Mouse (Mus musculus): Measurements from ENCODE around the gene Jak3. TPM values are rescaled to one million over a fixed set of nuclear protein-coding genes. Genes with fewer than 3 reads are reported as not detected.
"Not testable (repeated sequence)": the region's sequence is repeated elsewhere in the genome, so short reads cannot be mapped to it uniquely, and the experiment has no call there.

Gene Jak3
- polyA plus RNA-seq, 1 experiment from 2014 or later, result 1.6 TPM

GRCm38 (mm10) chr8:71693166-71694041 is 17.3 kb downstream of the Jak3 start:
- H3K4me2 ChIP-seq, result peak overlapping the region; percentile 27
- H3K9me3 ChIP-seq (replicated peaks), result no peaks in the 10 kb centered on the region
- peak; percentile 59; the same call in 1 of the 2 replicates for ATAC-seq
- 9% methylated on average over 68 of the region's 68 CpGs for WGBS
- H3K9ac ChIP-seq, result no peak overlapping the region
- peaks cover 12% of the 10 kb centered on the region for H3K4me1 ChIP-seq
- H3K4me3 ChIP-seq, result 0 out of 2 replicates have a peak overlapping the region, but pooled peaks have one; percentile 11
- no peaks in the 10 kb centered on the region for H3K36me3 ChIP-seq (ENCODE audit: poor library complexity, severe bottlenecking)
- H3K27me3 ChIP-seq, result peaks cover 91% of the 10 kb centered on the region
- H3K27ac ChIP-seq, result no peak overlapping the region

- 64% methylated on average over 12 of the region's 12 CpGs for WGBS
- H3K4me2 ChIP-seq, result not testable (repeated sequence)
Measured at GRCm38 (mm10) chr8:71695456-71695855, 19.4 kb downstream of the Jak3 start.

GRCm38 (mm10) chr8:71700493-71701269 is 24.6 kb downstream of the Jak3 start:
- Histone ChIP-seq H3K9me3 (replicated peaks) (no peaks in the 10 kb centered on the region), H3K4me2 (peak overlapping the region; percentile 2; the same call in 1 of the 2 replicates), H3K4me3 (no peak overlapping the region), H3K27me3 (peaks cover 86% of the 10 kb centered on the region), H3K4me1 (0 out of 2 replicates have a peak, but pooled peaks cover 8% of the 10 kb centered on the region), H3K9ac (no peak overlapping the region), H3K27ac (no peak overlapping the region), H3K36me3 (ENCODE audit: poor library complexity, severe bottlenecking) (no peaks in the 10 kb centered on the region)
- ATAC-seq, result no peak
- 10% methylated on average over 29 of the region's 29 CpGs for WGBS

More at GRCm38 (mm10) chr8:71695456-71695855, 19.4 kb downstream of the Jak3 start:
- H3K4me1 ChIP-seq, result peaks cover 14% of the 10 kb centered on the region
- ATAC-seq; H3K27ac ChIP-seq; H3K36me3 ChIP-seq (ENCODE audit: poor library complexity, severe bottlenecking); H3K4me3 ChIP-seq; H3K9ac ChIP-seq; H3K9me3 ChIP-seq (replicated peaks): not testable (repeated sequence)
- peaks cover 91% of the 10 kb centered on the region for H3K27me3 ChIP-seq

GRCm38 (mm10) chr8:71701414-71702086 is 25.5 kb downstream of the Jak3 start, which contains the start of gene B3gnt3:
B3gnt3 (minus strand) TSS chr8:71701789.
- H3K9ac ChIP-seq, result no peak within 1 kb of the TSS
- H3K4me2 ChIP-seq, result peak within 1 kb of the TSS; percentile 2; the same call in 1 of the 2 replicates
- no peak within 1 kb of the TSS for H3K4me3 ChIP-seq
- no peak within 1 kb of the TSS for H3K27ac ChIP-seq
- WGBS, result 18% methylated on average over 32 of the region's 34 CpGs
- no peaks in the 10 kb centered on the region for H3K9me3 ChIP-seq (replicated peaks)
- ATAC-seq, result no peak
- H3K27me3 ChIP-seq, result peaks cover 82% of the 10 kb centered on the region
- 0 out of 2 replicates have a peak, but pooled peaks cover 8% of the 10 kb centered on the region for H3K4me1 ChIP-seq
- H3K36me3 ChIP-seq (ENCODE audit: poor library complexity, severe bottlenecking), result no peaks in the 10 kb centered on the region

GRCm38 (mm10) chr8:71702087-71702432 is 26.0 kb downstream of the Jak3 start:
- H3K4me1 ChIP-seq, result 0 out of 2 replicates have a peak, but pooled peaks cover 8% of the 10 kb centered on the region
- no peaks in the 10 kb centered on the region for H3K36me3 ChIP-seq (ENCODE audit: poor library complexity, severe bottlenecking)
- no peaks in the 10 kb centered on the region for H3K9me3 ChIP-seq (replicated peaks)
- peaks cover 77% of the 10 kb centered on the region for H3K27me3 ChIP-seq
- no peak overlapping the region for H3K4me2 ChIP-seq
- no peak overlapping the region for H3K4me3 ChIP-seq
- no peak overlapping the region for H3K9ac ChIP-seq
- no peak for ATAC-seq
- 40% methylated on average over 4 of the region's 4 CpGs for WGBS
- no peak overlapping the region for H3K27ac ChIP-seq

- H3K9ac ChIP-seq, result no peak overlapping the region
- no peaks in the 10 kb centered on the region for H3K9me3 ChIP-seq (replicated peaks)
- H3K4me3 ChIP-seq, result no peak overlapping the region
- ATAC-seq, result no peak
- WGBS, result 89% methylated on average over 3 of the region's 3 CpGs
- no peak overlapping the region for H3K27ac ChIP-seq
- H3K4me1 ChIP-seq, result 0 out of 2 replicates have a peak, but pooled peaks cover 8% of the 10 kb centered on the region
- H3K27me3 ChIP-seq, result peaks cover 78% of the 10 kb centered on the region
- no peaks in the 10 kb centered on the region for H3K36me3 ChIP-seq (ENCODE audit: poor library complexity, severe bottlenecking)
- H3K4me2 ChIP-seq, result no peak overlapping the region
Measured at GRCm38 (mm10) chr8:71702923-71703322, 26.8 kb downstream of the Jak3 start.

GRCm38 (mm10) chr8:71703400-71703799 is 27.3 kb downstream of the Jak3 start:
- not testable (repeated sequence) for H3K36me3 ChIP-seq (ENCODE audit: poor library complexity, severe bottlenecking); H3K9me3 ChIP-seq (replicated peaks); ATAC-seq; H3K27ac ChIP-seq; H3K4me2 ChIP-seq; H3K4me3 ChIP-seq; H3K4me1 ChIP-seq; H3K9ac ChIP-seq
- H3K27me3 ChIP-seq, result peaks cover 79% of the 10 kb centered on the region

- H3K4me1 ChIP-seq, result peaks cover 8% of the 10 kb centered on the region
- H3K27me3 ChIP-seq, result peaks cover 47% of the 10 kb centered on the region
- H3K9me3 ChIP-seq (replicated peaks), result no peaks in the 10 kb centered on the region
- no peak overlapping the region for H3K9ac ChIP-seq
- peaks cover 12% of the 10 kb centered on the region for H3K36me3 ChIP-seq (ENCODE audit: poor library complexity, severe bottlenecking)
- H3K4me2 ChIP-seq, result no peak overlapping the region
- WGBS, result 36% methylated on average over 8 of the region's 8 CpGs
- ATAC-seq, result no peak
- no peak overlapping the region for H3K27ac ChIP-seq
- no peak overlapping the region for H3K4me3 ChIP-seq
Measured at GRCm38 (mm10) chr8:71707874-71708273, 31.8 kb downstream of the Jak3 start.

- ATAC-seq, result peak; percentile 11
Measured at GRCm38 (mm10) chr8:71709134-71709799, 33.2 kb downstream of the Jak3 start.

GRCm38 (mm10) chr8:71709800-71710446 is 33.8 kb downstream of the Jak3 start:
- Histone ChIP-seq H3K27ac (no peak overlapping the region), H3K36me3 (ENCODE audit: poor library complexity, severe bottlenecking) (peaks cover 27% of the 10 kb centered on the region), H3K9ac (peak overlapping the region; percentile 30; the same call in 1 of the 2 replicates), H3K4me1 (peaks cover 8% of the 10 kb centered on the region), H3K4me2 (peak overlapping the region; percentile 49), H3K27me3 (peaks cover 28% of the 10 kb centered on the region), H3K4me3 (0 out of 2 replicates have a peak overlapping the region, but pooled peaks have one; percentile 17), H3K9me3 (replicated peaks) (no peaks in the 10 kb centered on the region)
- WGBS, result 23% methylated on average over 25 of the region's 25 CpGs
- ATAC-seq, result peak; percentile 78

More at GRCm38 (mm10) chr8:71709134-71709799, 33.2 kb downstream of the Jak3 start:
- WGBS, result 38% methylated on average over 25 of the region's 25 CpGs
- Histone ChIP-seq H3K27ac (no peak overlapping the region), H3K9ac (no peak overlapping the region), H3K9me3 (replicated peaks) (no peaks in the 10 kb centered on the region), H3K27me3 (peaks cover 34% of the 10 kb centered on the region), H3K4me2 (peak overlapping the region; percentile 49), H3K36me3 (ENCODE audit: poor library complexity, severe bottlenecking) (peaks cover 21% of the 10 kb centered on the region), H3K4me1 (peaks cover 8% of the 10 kb centered on the region), H3K4me3 (no peak overlapping the region)

- H3K36me3 ChIP-seq (ENCODE audit: poor library complexity, severe bottlenecking), result peaks cover 41% of the 10 kb centered on the region
- ATAC-seq, result no peak
- peaks cover 23% of the 10 kb centered on the region for H3K27me3 ChIP-seq
- H3K4me3 ChIP-seq, result no peak overlapping the region
- H3K27ac ChIP-seq, result no peak overlapping the region
- H3K9me3 ChIP-seq (replicated peaks), result no peaks in the 10 kb centered on the region
- H3K4me1 ChIP-seq, result peaks cover 8% of the 10 kb centered on the region
- 82% methylated on average over 2 of the region's 2 CpGs for WGBS
- no peak overlapping the region for H3K4me2 ChIP-seq
- H3K9ac ChIP-seq, result no peak overlapping the region
Measured at GRCm38 (mm10) chr8:71711574-71711973, 35.5 kb downstream of the Jak3 start.

All from forebrain, embryonic 13.5 days (tissue).